Mouse (Mus musculus) 3T3-L1 (cell line): Measurements from ENCODE around the gene Gm15446.
"Not testable (repeated sequence)": the region's sequence is repeated elsewhere in the genome, so short reads cannot be mapped to it uniquely, and the experiment has no call there.

Experiments
- DNase-seq: peaks from one replicate; pipeline ENCODE4 v3.0.0-alpha.2; 2015; ENCODE audit warnings: low read depth, low spot score

Gene Gm15446

DNA sequence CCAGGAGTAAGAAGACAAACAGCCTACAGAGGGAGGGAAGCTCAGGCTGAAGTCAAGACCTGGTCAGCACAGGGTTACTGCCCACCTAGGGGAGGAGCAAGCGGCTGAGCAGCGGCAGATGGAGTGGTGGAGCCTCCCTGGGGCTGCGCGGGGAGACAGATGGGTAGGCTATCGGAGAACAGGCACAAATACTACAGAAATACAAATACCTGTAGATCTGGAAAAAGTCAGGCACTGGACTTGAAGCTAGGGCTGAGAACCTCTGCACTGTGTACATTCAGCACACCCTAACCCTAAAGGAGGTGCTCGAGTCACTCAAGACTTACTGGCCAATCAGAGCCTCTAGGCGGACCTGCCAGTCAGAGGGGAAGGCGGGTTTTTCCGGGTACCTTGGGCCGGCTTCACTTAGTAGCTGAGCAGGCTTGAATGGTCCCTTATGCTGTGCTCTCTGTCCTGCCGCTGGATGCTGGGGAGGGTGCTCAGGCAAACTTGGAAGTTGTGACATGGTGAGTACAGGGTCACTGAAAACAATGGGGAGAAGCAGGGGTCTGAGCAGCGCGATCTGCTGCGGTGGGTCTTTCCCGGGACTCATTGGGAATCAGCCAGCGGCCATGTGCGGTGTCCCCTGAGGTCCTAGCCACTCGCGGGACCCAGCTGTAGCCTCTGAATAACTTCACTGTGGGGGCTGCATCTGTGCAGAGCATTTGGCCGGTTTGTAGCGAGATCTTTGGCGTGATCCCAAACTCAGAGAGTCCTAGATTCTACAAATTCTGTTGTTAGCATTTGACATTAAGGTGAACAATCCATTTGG is at the start of gene Gm15446:
Gene Gm15446, plus strand, starts transcription at position 140 of the 811 bp plus-strand sequence.
- DNase-seq, result peak; percentile 88

DNA sequence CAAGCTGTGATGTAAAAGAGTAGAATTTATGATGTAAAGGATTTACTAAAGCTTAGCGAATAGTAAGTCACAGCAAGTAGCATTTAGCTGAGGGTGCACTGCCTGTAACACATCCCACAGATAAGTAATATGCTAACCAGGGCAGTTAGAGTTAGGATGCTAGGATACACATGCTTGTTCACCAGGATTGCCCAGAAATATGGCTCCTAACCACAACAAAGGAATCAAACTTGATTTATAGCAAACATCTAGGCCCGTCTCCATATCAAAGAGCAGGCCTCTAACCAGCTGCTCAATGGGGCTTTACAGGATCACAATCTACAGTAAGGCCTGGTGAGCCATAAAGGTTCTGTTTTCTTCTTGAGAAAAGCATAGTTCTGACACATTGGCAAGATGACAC is 929 bp downstream of the Gm15446 start:
- DNase-seq, result peak; percentile 35

DNA sequence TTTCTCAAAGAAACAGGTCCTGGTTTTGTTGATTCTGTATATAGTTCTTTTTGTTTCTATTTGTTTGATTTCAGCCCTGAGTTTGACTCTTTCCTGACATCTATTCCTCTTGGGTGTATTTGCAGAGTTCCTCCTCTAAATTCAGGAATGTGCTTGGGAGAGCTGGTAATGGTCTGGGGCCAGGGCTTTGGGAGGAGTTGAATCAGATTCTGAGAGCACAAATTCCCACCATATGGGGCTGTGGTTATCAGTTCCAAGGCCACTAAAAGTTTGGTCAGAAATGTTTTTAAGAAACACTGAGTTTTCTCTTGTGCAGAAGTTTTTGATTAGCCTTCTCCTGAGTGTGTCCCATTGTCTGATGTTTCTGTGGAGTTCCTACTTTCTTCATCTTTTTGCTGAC is 1.7 kb downstream of the Gm15446 start:
- peak; percentile 54 for DNase-seq

DNA sequence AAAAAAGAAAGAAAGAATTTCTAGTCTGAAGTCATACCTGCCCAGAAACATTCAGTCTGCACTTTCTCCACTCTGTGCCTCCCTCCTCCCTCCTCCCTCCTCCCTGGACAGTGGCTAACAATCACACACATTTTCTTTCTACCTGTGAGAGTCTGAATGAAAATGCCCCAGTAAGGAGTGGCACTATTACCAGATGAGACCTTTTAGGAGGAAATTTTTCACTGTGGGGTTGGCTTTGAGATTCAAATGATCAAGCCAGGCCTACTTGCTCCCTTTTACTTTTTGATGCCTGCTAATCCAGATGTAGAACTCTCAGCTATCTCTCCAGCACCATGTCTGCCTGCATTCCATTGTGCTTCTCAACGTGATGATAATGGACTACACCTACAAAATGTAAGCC is 27.1 kb downstream of the Gm15446 start:
- no peak for DNase-seq

DNA sequence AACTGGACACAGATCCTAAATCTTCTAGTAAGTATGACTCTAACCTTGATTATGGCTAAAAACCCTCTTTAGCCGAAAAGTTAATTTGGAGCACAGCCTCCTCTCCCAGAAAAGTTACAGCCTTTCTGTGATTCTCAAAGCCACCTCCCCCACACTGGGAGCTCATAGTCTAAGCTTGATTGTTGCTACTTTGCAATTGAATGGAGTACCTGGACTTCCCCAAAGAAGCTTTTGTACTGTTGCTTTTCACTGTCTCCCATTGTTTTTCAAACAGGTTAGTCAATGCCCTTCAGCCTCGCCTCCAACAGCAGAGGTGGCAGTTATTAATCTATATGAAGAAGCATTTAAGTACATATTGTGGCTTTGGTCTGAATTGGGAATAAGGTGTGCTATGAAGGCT is 57.5 kb downstream of the Gm15446 start:
- DNase-seq, result not testable (repeated sequence)
